Mouse (Mus musculus) brain, embryonic 14.5 days (tissue): Measurements from ENCODE around the gene Irgq.

Experiments
- CTCF ChIP-seq: fragments of 200-500 bp; IDR thresholded peaks from 2 replicates; pipeline ENCODE4 v1.5.1; 2012; ENCODE audit warnings: inconsistent platforms, mild to moderate bottlenecking, moderate library complexity, borderline replicate concordance; ENCODE audit not compliant: insufficient read depth, insufficient read length; ENCODE audit errors: extremely low read depth
- POLR2A ChIP-seq: fragments of 200-500 bp; IDR thresholded peaks from 2 replicates; pipeline ENCODE4 v1.6.1; 2012; ENCODE audit warnings: mild to moderate bottlenecking, inconsistent platforms, borderline replicate concordance; ENCODE audit not compliant: poor library complexity, insufficient read depth, insufficient read length, severe bottlenecking; ENCODE audit errors: extremely low read depth

- TF ChIP-seq CTCF (no peak), POLR2A (no peak)
Measured at GRCm38 (mm10) chr7:24524978-24525377, 5.5 kb upstream of the Irgq start.
